Mouse (Mus musculus) cerebellum, adult 2 months (tissue): ENCODE data around the gene Nbea. TPM values are rescaled to one million over a fixed set of nuclear protein-coding genes. Genes with fewer than 3 reads are reported as not detected.

Experiments used
- DNase-seq, 2 experiments: peaks; one replicate each; pipeline ENCODE4 v3.0.0; 2021
- H3K27ac ChIP-seq: fragments of 200-500 bp; 2 replicates; pipeline ENCODE4 v1.5.1; 2012; ENCODE audit warnings: low read length, control low read depth, inconsistent platforms; ENCODE audit not compliant: insufficient read depth
- H3K27me3 ChIP-seq: fragments of 200-500 bp; 2 replicates; pipeline ENCODE4 v1.6.1; 2012; ENCODE audit warnings: inconsistent platforms, mild to moderate bottlenecking, low read length, moderate library complexity; ENCODE audit not compliant: control insufficient read depth, insufficient read depth
- H3K4me1 ChIP-seq: fragments of 200-500 bp; 2 replicates; pipeline ENCODE4 v1.6.1; 2011; ENCODE audit warnings: low read length; ENCODE audit not compliant: control insufficient read depth, insufficient read depth
- H3K4me3 ChIP-seq: fragments of 200-500 bp; replicated peaks from 2 replicates; pipeline ENCODE3; 2011; ENCODE audit warnings: mild to moderate bottlenecking, low read depth, low read length, control low read depth; ENCODE audit not compliant: insufficient read depth
- CTCF ChIP-seq: fragments of 200-500 bp; IDR thresholded peaks from 2 replicates; pipeline ENCODE4 v1.5.1; 2011; ENCODE audit warnings: low read depth, mild to moderate bottlenecking, control low read depth, low read length, moderate library complexity, borderline replicate concordance; ENCODE audit not compliant: insufficient read depth
- POLR2A ChIP-seq: fragments of 200-500 bp; IDR thresholded peaks from 2 replicates; pipeline ENCODE4 v1.6.1; 2011; ENCODE audit warnings: low read length, control low read depth, borderline replicate concordance; ENCODE audit not compliant: insufficient read depth
- WGBS: fragments of 180-500 bp; shearing (Covaris S2); methylation state at CpG from one replicate; pipeline ENCODE4 v1.1.7; 2018; 5-methylcytosine and 5-hydroxymethylcytosine counted together
- polyA plus RNA-seq: library from polyadenylated mRNA; depleted of rRNA; stranded (reverse); fragments of >200 nt; gene quantifications from 2 replicates; pipeline ENCODE4 v1.2.3, GENCODE M21; 2012

Gene Nbea
- polyA plus RNA-seq, 1 experiment: 109 TPM

- Histone ChIP-seq H3K4me1 (peaks cover 11% of the 10 kb centered on the region), H3K4me3 (no peak overlapping the region), H3K27me3 (no peaks in the 10 kb centered on the region), H3K27ac (no peak overlapping the region)
- TF ChIP-seq POLR2A (no peak), CTCF (no peak)
- WGBS: 83% methylated on average over 11 of the region's 11 CpGs
- DNase-seq: no peak
These were observed 426.8 kb downstream of the Nbea start for GRCm38 (mm10) chr3:55756602-55757190.

- H3K4me3 ChIP-seq: no peak overlapping the region
- H3K27ac ChIP-seq: no peak overlapping the region
- no peaks in the 10 kb centered on the region for H3K27me3 ChIP-seq
- peaks cover 11% of the 10 kb centered on the region for H3K4me1 ChIP-seq
- DNase-seq: no peak
- TF ChIP-seq POLR2A (no peak), CTCF (no peak)
- WGBS: 65% methylated on average over 11 of the region's 11 CpGs
These were observed 427.5 kb downstream of the Nbea start for GRCm38 (mm10) chr3:55755805-55756601.

- no peak overlapping the region for H3K27ac ChIP-seq
- TF ChIP-seq POLR2A: no peak
- no peak for TF ChIP-seq CTCF
- no peak overlapping the region for H3K4me3 ChIP-seq
- no peaks in the 10 kb centered on the region for H3K27me3 ChIP-seq
- DNase-seq: no peak
- H3K4me1 ChIP-seq: peaks cover 11% of the 10 kb centered on the region
- WGBS: 55% methylated on average over 6 of the region's 6 CpGs
These were observed 428.4 kb downstream of the Nbea start for GRCm38 (mm10) chr3:55754981-55755608.

- Histone ChIP-seq H3K27ac (no peak overlapping the region), H3K4me3 (no peak overlapping the region), H3K27me3 (no peaks in the 10 kb centered on the region), H3K4me1 (peaks cover 11% of the 10 kb centered on the region)
- 89% methylated on average over 6 of the region's 6 CpGs for WGBS
- TF ChIP-seq POLR2A (no peak), CTCF (no peak)
- DNase-seq: no peak
These were observed 429.6 kb downstream of the Nbea start for GRCm38 (mm10) chr3:55753872-55754271.

- Histone ChIP-seq H3K4me3 (no peak overlapping the region), H3K27ac (no peak overlapping the region), H3K27me3 (no peaks in the 10 kb centered on the region), H3K4me1 (peaks cover 11% of the 10 kb centered on the region)
- WGBS: 94% methylated on average over 4 of the region's 4 CpGs
- DNase-seq: no peak
- TF ChIP-seq CTCF: no peak
- no peak for TF ChIP-seq POLR2A
These were observed 430.9 kb downstream of the Nbea start for GRCm38 (mm10) chr3:55752558-55752957.

- no peak overlapping the region for H3K27ac ChIP-seq
- WGBS: 19% methylated on average over 5 of the region's 5 CpGs
- no peaks in the 10 kb centered on the region for H3K27me3 ChIP-seq
- no peak overlapping the region for H3K4me3 ChIP-seq
- no peak for DNase-seq
- peaks cover 11% of the 10 kb centered on the region for H3K4me1 ChIP-seq
- no peak for TF ChIP-seq POLR2A
- no peak for TF ChIP-seq CTCF
These were observed 432.1 kb downstream of the Nbea start for GRCm38 (mm10) chr3:55751363-55751762.

GRCm38 (mm10) chr3:55750445-55751065 lies 432.9 kb downstream of the Nbea start:
- WGBS: 74% methylated on average over 11 of the region's 11 CpGs
- no peak for TF ChIP-seq POLR2A
- no peak for TF ChIP-seq CTCF
- DNase-seq: no peak
- H3K27me3 ChIP-seq: no peaks in the 10 kb centered on the region
- peaks cover 8% of the 10 kb centered on the region for H3K4me1 ChIP-seq
- H3K4me3 ChIP-seq: no peak overlapping the region
- no peak overlapping the region for H3K27ac ChIP-seq

GRCm38 (mm10) chr3:55743885-55744284 lies 439.6 kb downstream of the Nbea start:
- H3K4me1 ChIP-seq: peaks cover 8% of the 10 kb centered on the region
- H3K4me3 ChIP-seq: no peak overlapping the region
- WGBS: 78% methylated on average over 5 of the region's 5 CpGs
- no peaks in the 10 kb centered on the region for H3K27me3 ChIP-seq
- H3K27ac ChIP-seq: no peak overlapping the region
- TF ChIP-seq POLR2A: no peak
- no peak for TF ChIP-seq CTCF
- no peak for DNase-seq
